Mouse (Mus musculus) telencephalon, adult 2 months (tissue): ENCODE measurements around the gene Stfa1.
"Not testable (repeated sequence)": the region's sequence is repeated elsewhere in the genome, so short reads cannot be mapped to it uniquely, and the experiment has no call there.

Source experiments
- DNase-seq: peaks from one replicate; pipeline ENCODE4 v3.0.0-alpha.2; 2011; ENCODE audit warnings: low read depth, low spot score

The Stfa1 gene

DNA sequence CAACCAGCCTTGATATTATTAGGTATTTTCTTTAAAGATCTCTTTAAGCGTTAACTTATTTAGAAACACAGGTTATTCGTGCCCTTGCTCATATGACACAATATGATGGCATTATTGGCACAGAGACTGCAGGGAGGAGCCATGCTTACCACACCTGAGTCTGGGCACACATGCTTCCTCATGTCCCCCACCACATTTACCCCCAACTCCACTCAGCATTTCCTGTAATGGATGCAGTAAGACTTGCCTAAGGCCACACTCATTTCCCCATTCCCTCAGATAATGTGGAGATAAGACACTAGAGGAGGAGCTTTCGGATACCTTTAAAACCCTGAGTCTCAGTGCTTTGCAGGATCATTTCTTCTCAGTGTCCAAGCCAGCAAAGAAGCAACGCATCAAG, at the start of gene Stfa1:
TSS of gene Stfa1 (plus strand) at position 156 of the 400 bp plus-strand sequence.
- not testable (repeated sequence) for DNase-seq

DNA sequence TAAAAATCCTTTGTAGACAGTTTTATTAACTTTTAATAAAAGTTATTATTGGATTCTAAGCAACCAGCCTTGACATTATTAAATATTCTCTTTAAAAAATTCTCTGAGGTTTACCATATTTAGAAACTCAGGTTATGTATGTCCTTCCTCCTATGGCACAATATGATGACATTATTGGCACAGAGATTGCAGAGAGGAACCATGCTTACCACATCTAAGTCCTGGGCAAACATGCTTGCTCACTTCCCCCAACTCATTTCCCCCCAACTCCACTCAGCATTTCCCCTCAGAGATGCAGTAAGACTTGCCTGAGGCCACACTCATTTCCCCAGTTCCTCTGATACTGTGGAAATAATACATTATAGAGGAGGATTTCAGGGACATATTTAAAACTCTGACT, 16.2 kb upstream of the Stfa1 start:
- not testable (repeated sequence) for DNase-seq

DNA sequence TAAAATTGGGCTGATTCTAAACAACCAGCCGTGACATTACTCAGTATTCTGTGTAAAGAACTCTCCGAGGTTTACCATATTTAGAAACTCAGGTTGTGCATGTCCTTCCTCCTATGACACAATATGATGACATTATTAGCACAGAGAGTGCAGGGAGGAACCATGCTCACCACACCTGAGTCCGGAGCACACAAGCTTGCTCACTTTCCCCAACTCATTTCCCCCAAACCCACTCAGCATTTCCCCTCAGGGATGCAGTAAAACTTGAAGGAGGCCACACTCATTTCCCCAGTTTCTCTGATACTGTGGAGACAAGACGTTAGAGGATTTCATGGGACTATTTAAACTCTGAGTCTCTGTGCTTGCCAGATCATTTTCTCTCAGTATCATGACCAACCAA, 12.4 kb downstream of the Stfa1 start:
- no peak for DNase-seq

DNA sequence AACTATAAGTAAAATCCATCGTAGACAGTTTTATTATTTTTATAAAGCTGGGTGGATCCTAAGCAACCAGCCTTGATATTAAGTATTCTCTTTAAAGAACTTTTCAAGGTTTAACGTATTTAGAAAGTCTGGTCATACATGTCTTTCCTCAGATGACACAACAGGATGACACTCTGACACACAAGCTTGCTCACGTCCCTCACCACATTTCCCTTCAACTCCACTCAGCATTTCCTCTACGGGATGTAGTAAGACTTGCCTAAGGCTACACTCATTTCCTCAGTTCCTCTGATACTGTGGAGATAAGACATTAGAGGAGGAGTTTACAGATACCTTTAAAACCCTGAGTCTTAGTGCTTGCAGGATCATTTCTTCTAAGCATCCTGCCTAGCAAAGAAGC, 30.9 kb downstream of the Stfa1 start:
- no peak for DNase-seq

DNA sequence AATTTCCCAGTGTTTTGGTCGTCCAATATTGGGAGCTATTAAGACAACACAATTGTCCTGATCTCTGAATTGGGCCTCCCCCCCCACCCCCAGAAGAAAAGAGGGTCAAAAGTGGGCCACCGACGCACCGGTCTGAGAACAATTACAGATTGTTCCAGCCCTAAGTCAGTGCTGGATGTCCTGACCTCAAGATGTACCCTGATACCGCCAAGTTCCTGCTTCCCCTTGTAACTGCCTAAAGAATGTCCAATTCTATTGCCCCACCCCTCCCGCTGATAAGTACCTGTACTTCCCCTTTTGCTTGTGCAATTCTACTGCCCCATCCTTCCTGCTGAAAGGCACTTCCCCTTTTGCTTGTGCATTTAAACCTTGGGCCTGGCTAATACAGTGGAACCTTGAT, 39.4 kb downstream of the Stfa1 start:
- DNase-seq: not testable (repeated sequence)

DNA sequence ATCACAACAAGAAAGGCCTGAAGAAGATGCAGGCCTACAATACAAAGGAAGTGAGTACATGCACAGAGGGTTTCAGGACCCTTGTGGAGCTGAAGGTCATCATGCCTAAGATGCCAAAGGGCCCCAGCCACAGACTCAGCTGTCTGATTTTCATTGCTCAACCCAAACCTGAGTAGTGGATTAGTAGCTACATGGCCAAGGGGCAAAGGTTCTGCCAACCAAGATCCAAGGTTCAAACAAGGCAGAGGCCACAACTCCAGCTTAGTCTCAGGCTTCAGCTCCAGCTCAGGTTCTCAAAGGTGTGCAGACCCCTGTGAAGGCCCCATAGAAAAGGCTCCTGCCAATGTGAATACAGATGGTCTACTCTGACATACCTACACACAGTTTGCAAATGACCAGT, 42.5 kb downstream of the Stfa1 start:
- DNase-seq: no peak

DNA sequence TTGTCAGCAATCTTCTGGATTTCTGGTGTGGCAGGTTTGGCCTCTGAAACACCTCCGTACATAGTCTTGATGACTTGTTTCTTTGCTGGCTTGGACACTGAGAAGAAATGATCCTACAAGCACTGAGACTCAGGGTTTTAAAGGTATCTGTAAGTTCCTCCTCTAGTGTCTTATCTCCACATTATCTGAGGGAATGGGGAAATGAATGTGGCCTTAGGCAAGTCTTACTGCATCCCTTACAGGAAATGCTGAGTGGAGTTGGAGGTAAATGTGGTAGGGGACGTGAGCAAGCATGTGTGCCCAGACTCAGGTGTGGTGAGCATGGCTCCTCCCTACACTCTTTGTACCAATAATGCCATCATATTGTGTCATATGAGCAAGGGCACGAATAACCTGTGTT, 57.5 kb downstream of the Stfa1 start, which contains the start of gene BC117090:
TSS of gene BC117090 (minus strand) at position 101 of the 400 bp plus-strand sequence.
- DNase-seq: no peak
